Mouse (Mus musculus): ENCODE measurements around the gene Cnpy1.

DNA sequence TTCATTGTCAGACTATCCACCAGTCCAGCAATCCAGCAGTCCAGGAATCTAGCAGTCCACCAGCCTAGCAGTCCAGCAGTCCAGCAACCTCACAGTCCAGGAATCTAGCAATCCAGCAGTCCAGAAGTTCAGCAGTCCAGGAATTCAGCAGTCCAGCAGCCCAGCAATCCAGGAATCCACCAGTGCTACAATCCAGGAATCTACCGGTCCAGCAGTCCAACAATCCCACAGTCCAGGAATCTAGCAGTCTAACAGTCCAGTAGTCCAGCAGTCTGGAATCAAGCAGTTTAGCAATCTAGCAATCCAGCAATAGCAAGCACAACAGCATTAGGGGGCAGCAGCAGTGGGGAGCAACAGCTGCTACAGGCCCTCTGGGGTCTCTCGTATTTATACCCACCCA is 27.2 kb upstream of the Cnpy1 start:
- TF ChIP-seq USF2 (IDR thresholded peaks at IDR 0.05; ENCODE audit: borderline replicate concordance in 1 of 2, insufficient read depth in 1 of 2, low read depth in 1 of 2, low read length in 2 of 2) (no peak), CTCF (IDR thresholded peaks at IDR 0.05 in 2 of 3, conservative IDR thresholded peaks at IDR 0.05 in 1 of 3; ENCODE audit: control insufficient read depth in 1 of 3, insufficient read depth in 1 of 3, low read depth in 2 of 3, low read length in 3 of 3, poor library complexity in 1 of 3, severe bottlenecking in 1 of 3) (no peak), EP300 (IDR thresholded peaks at IDR 0.05; ENCODE audit: low read depth in 1 of 2, low read length in 2 of 2) (no peak), NELFE (IDR thresholded peaks at IDR 0.05; ENCODE audit: low read depth, low read length) (no peak)
